ENCODE assay signal across 9 mouse cellular contexts in the genomic region with DNA sequence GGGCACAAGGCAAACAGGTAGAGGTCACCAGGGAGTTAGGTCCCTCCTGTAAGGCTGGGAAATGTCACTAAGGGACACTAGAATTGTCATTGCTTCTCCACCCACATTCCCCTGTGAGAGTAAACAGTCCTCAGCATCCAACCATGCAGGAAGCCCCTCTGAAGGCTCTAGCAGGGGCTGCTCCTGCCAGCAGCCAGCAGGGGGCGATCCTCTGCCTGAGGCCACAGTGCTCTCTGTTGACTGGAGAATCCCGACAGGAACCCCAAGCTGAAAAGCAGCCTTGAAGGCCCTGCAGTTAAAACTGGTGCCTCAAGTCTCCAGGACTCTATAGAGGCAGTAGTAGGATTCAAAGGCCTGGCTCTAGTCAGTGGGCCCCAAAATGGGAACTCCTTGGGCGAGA. TPM values are rescaled to one million over a fixed set of nuclear protein-coding genes. Genes with fewer than 3 reads are reported as not detected.
A peak's percentile ranks its signal among the peaks of the same experiment; 100 is the strongest.
DNase-seq lines count a peak whose midpoint lies in the region; TF ChIP-seq lines count a peak whose summit lies in the region.
"Had no signal": no experiment of that assay in that cellular context is flagged by ENCODE, and none has a peak within 500 bp of the region (broad histone marks: within the 10 kb centered on the region; RNA-seq: fewer than 3 reads in every experiment).

No protein-coding gene starts in this region.

- peak; percentile 70 for TF ChIP-seq CTCF in heart, adult 2 months (IDR thresholded peaks at IDR 0.05)

- no peak overlapping the region for H3K4me3 ChIP-seq in heart, adult 2 months
- no peak overlapping the region for H3K4me3 ChIP-seq in embryonic facial prominence, embryonic 10.5 days

- H3K36me3 ChIP-seq in heart, adult 2 months (ENCODE audit: control insufficient read depth, insufficient read depth, low read length): no peaks in the 10 kb centered on the region
- H3K36me3 ChIP-seq in embryonic facial prominence, embryonic 10.5 days (replicated peaks): peaks cover 100% of the 10 kb centered on the region

- no peaks in the 10 kb centered on the region for H3K9me3 ChIP-seq in embryonic facial prominence, embryonic 10.5 days

- 54% methylated on average over 3 of the region's 3 CpGs for WGBS in heart, adult 2 months
- 48% methylated on average over 3 of the region's 3 CpGs for WGBS in embryonic facial prominence, embryonic 10.5 days

- no peak overlapping the region for H3K9ac ChIP-seq in heart, adult 2 months (ENCODE audit: low read depth, low read length)

- H3K79me2 ChIP-seq in heart, adult 2 months (replicated peaks; ENCODE audit: control insufficient read depth, insufficient read depth, low read length): no peaks in the 10 kb centered on the region

- DNase-seq in heart, adult 2 months: no peak
- no peak for DNase-seq in heart, postnatal 25 days (ENCODE audit: low spot score)
- DNase-seq in right cerebral cortex, postnatal 14 days: peak; percentile 30
- no peak for DNase-seq in right cerebral cortex, postnatal 25 days
- peak; percentile 60 for DNase-seq in embryonic facial prominence, embryonic 10.5 days (ENCODE audit: low spot score)
- DNase-seq in thymus, postnatal 0 days (ENCODE audit: low spot score): peak; percentile 35
- DNase-seq in urinary bladder, postnatal 25 days (ENCODE audit: low spot score): no peak
- no peak for DNase-seq in frontal cortex, postnatal 25 days (ENCODE audit: low spot score in 2 of 2)

- TF ChIP-seq POLR2A in heart, adult 2 months (IDR thresholded peaks at IDR 0.05; ENCODE audit: insufficient read depth, low read depth, low read length): no peak

- H3K4me1 ChIP-seq in heart, adult 2 months (ENCODE audit: control insufficient read depth, insufficient read depth, low read length): no peaks in the 10 kb centered on the region
- H3K4me1 ChIP-seq in embryonic facial prominence, embryonic 10.5 days: no peaks in the 10 kb centered on the region

- no peaks in the 10 kb centered on the region for H3K27me3 ChIP-seq in heart, adult 2 months (ENCODE audit: control insufficient read depth, insufficient read depth, low read length)
- no peaks in the 10 kb centered on the region for H3K27me3 ChIP-seq in embryonic facial prominence, embryonic 10.5 days (replicated peaks; ENCODE audit: low read depth, poor library complexity, severe bottlenecking)

- intact Hi-C loops in heart, adult 2 months (cut with DNase I): no loop called here
- intact Hi-C loops in heart, postnatal 25 days (cut with DNase I): no loop called here

- TF ChIP-seq EP300 in heart, adult 2 months (IDR thresholded peaks at IDR 0.05; ENCODE audit: insufficient read depth, low read depth, low read length): no peak

- no peak overlapping the region for H3K27ac ChIP-seq in heart, adult 2 months
- no peak overlapping the region for H3K27ac ChIP-seq in embryonic facial prominence, embryonic 10.5 days (replicated peaks)

RNA-seq across cellular contexts. Expression of a gene that starts 14.0 kb away (rescaled TPM):
- total RNA-seq in heart, adult 2 months (2021): 10 to 100 TPM; 13.1 to 13.2 TPM
- polyA plus RNA-seq in heart, adult 2 months (2012; rRNA removed): 8.6 and 9.7 TPM in 2 replicates
- total RNA-seq in heart, postnatal 25 days (2021): 10 to 100 TPM; 11.6 to 12.5 TPM
- polyA plus RNA-seq in embryonic facial prominence, embryonic 10.5 days (2016; fragmentation: Nextera tagmentation; extraction: Ambion mirVana): 40.2 and 41.7 TPM in 2 replicates
- 18.7 and 18.8 TPM in 2 replicates for polyA plus RNA-seq in thymus, postnatal 0 days (2015; fragmentation: Nextera tagmentation; extraction: Ambion mirVana)

RNA-seq across cellular contexts. Expression of a gene that starts 14.0 kb away (rescaled TPM):
- 1 to 10 TPM; 4.2 to 5.1 TPM for total RNA-seq in heart, adult 2 months (2021)
- polyA plus RNA-seq in heart, adult 2 months (2012; rRNA removed): 4.8 and 5.0 TPM in 2 replicates
- total RNA-seq in heart, postnatal 25 days (2021): 1 to 10 TPM; 4.1 to 4.9 TPM
- polyA plus RNA-seq in embryonic facial prominence, embryonic 10.5 days (2016; fragmentation: Nextera tagmentation; extraction: Ambion mirVana): 28.3 and 29.2 TPM in 2 replicates
- 30.6 and 32.9 TPM in 2 replicates for polyA plus RNA-seq in thymus, postnatal 0 days (2015; fragmentation: Nextera tagmentation; extraction: Ambion mirVana)

RNA-seq across cellular contexts. Expression of a gene that starts 27.3 kb away (rescaled TPM):
- total RNA-seq in heart, adult 2 months (2021): 1 to 10 TPM; 6.7 to 8.9 TPM
- 21.2 and 76.1 TPM in 2 replicates for polyA plus RNA-seq in heart, adult 2 months (2012; rRNA removed)
- total RNA-seq in heart, postnatal 25 days (2021): 1 to 10 TPM; 3.8 to 9.2 TPM
- polyA plus RNA-seq in embryonic facial prominence, embryonic 10.5 days (2016; fragmentation: Nextera tagmentation; extraction: Ambion mirVana): 0.94 and 1.1 TPM in 2 replicates
- polyA plus RNA-seq in thymus, postnatal 0 days (2015; fragmentation: Nextera tagmentation; extraction: Ambion mirVana): 2.2 and 2.7 TPM in 2 replicates
- total RNA-seq: left cerebral cortex, postnatal 10 days had no signal

RNA-seq across cellular contexts. Expression of a gene that starts 56.8 kb away (rescaled TPM):
- 10 to 100 TPM; 13.4 to 16.8 TPM for total RNA-seq in heart, adult 2 months (2021)
- polyA plus RNA-seq in heart, adult 2 months (2012; rRNA removed): 13.8 and 17.9 TPM in 2 replicates
- total RNA-seq in heart, postnatal 25 days (2021): 10 to 100 TPM; 17.7 to 19.6 TPM
- 54.5 and 56.7 TPM in 2 replicates for polyA plus RNA-seq in embryonic facial prominence, embryonic 10.5 days (2016; fragmentation: Nextera tagmentation; extraction: Ambion mirVana)
- polyA plus RNA-seq in thymus, postnatal 0 days (2015; fragmentation: Nextera tagmentation; extraction: Ambion mirVana): 37.3 and 37.6 TPM in 2 replicates

RNA-seq across cellular contexts. Expression of a gene that starts 57.8 kb away (rescaled TPM):
- not detected for total RNA-seq in heart, adult 2 months (2021)
- not detected in 2 replicates for polyA plus RNA-seq in heart, adult 2 months (2012; rRNA removed)
- total RNA-seq in heart, postnatal 25 days (2021): not detected
- 0.16 and 0.19 TPM in 2 replicates for polyA plus RNA-seq in embryonic facial prominence, embryonic 10.5 days (2016; fragmentation: Nextera tagmentation; extraction: Ambion mirVana)
- polyA plus RNA-seq in thymus, postnatal 0 days (2015; fragmentation: Nextera tagmentation; extraction: Ambion mirVana): not detected in 2 replicates

Comparison
In these comparisons a context has a peak if more than half of its experiments do, and no peak if none do; other contexts are left out.
1. DNase-seq: peak in right cerebral cortex, postnatal 14 days (single experiment), embryonic facial prominence, embryonic 10.5 days (single experiment) and thymus, postnatal 0 days (single experiment); none in heart, adult 2 months (0 of 2), heart, postnatal 25 days (single experiment), right cerebral cortex, postnatal 25 days (single experiment), urinary bladder, postnatal 25 days (single experiment) and frontal cortex, postnatal 25 days (0 of 2).